Mouse (Mus musculus) MEL (cell line): ENCODE measurements at regions not wholly inside any gene's neighbourhood (a gene's known extent, or its start where the extent isn't known, plus 50 kb on each side); places are given as distances from the start of the nearest gene placed in this dataset.

ENCODE experiments used
- DNase-seq: peaks from one replicate; pipeline ENCODE4 v3.0.0; 2011; ENCODE audit warnings: low read depth, low spot score
- H3K27ac ChIP-seq: 2 replicates; pipeline ENCODE4 v1.5.1; 2012; ENCODE audit warnings: low read depth, mild to moderate bottlenecking, control low read depth, low read length, moderate library complexity; ENCODE audit not compliant: control insufficient read depth
- H3K27me3 ChIP-seq, 2 experiments: fragments of 150-350 bp in 1 of 2; sonication (generic) in 1 of 2; 2 replicates each; pipeline ENCODE4 v1.6.1; 2012; ENCODE audit warnings: low read length in 2 of 2, mild to moderate bottlenecking in 2 of 2, improper control_type of control experiment in 1 of 2, moderate library complexity in 1 of 2; ENCODE audit not compliant: insufficient read depth in 2 of 2, control insufficient read depth in 1 of 2
- H3K36me3 ChIP-seq, 2 experiments: 2 replicates each; pipeline ENCODE4 v1.6.1; 2012 to 2014; ENCODE audit warnings: low read length in 2 of 2, improper control_type of control experiment in 1 of 2, inconsistent platforms in 1 of 2, mild to moderate bottlenecking in 1 of 2; ENCODE audit not compliant: insufficient read depth in 2 of 2, control insufficient read depth in 1 of 2
- H3K4me1 ChIP-seq, 2 experiments: fragments of 150-350 bp in 1 of 2; sonication (generic) in 1 of 2; 2 replicates each; pipeline ENCODE4 v1.6.1; 2012; ENCODE audit warnings: low read length in 2 of 2, improper control_type of control experiment in 1 of 2, mild to moderate bottlenecking in 1 of 2; ENCODE audit not compliant: insufficient read depth in 2 of 2, control insufficient read depth in 1 of 2
- H3K4me3 ChIP-seq, 2 experiments: fragments of 150-350 bp in 1 of 2; sonication (generic) in 1 of 2; 2 replicates each; pipeline ENCODE4 v1.5.1; 2012; ENCODE audit warnings: low read depth in 2 of 2, low read length in 2 of 2, mild to moderate bottlenecking in 2 of 2, moderate library complexity in 2 of 2, control low read depth in 1 of 2, improper control_type of control experiment in 1 of 2; ENCODE audit not compliant: control insufficient read depth in 1 of 2, insufficient read depth in 1 of 2
- H3K79me2 ChIP-seq: 2 replicates; pipeline ENCODE4 v1.6.1; 2012; ENCODE audit warnings: mild to moderate bottlenecking, low read length, moderate library complexity; ENCODE audit not compliant: control insufficient read depth, poor library complexity, insufficient read depth
- H3K9ac ChIP-seq: 2 replicates; pipeline ENCODE4 v1.6.1; 2012; ENCODE audit warnings: low read depth, mild to moderate bottlenecking, control low read depth, low read length, moderate library complexity; ENCODE audit not compliant: control insufficient read depth, poor library complexity, severe bottlenecking
- H3K9me3 ChIP-seq: fragments of 150-350 bp; sonication (generic); replicated peaks from 2 replicates; pipeline ENCODE4 v1.6.1; 2012; ENCODE audit warnings: mild to moderate bottlenecking, low read length, improper control_type of control experiment, moderate library complexity; ENCODE audit not compliant: insufficient read depth
- BHLHE40 ChIP-seq: IDR thresholded peaks from 2 replicates; pipeline ENCODE4 v1.6.1; 2012; ENCODE audit warnings: low read depth, mild to moderate bottlenecking, inconsistent platforms, low read length, improper control_type of control experiment, borderline replicate concordance
- CTCF ChIP-seq, 3 experiments: IDR thresholded peaks in 2 of 3; conservative IDR thresholded peaks in 1 of 3; 2 replicates each; pipeline ENCODE4 v1.5.1; 2011 to 2012; ENCODE audit warnings: low read length in 3 of 3, low read depth in 2 of 3, mild to moderate bottlenecking in 2 of 3, improper control_type of control experiment in 1 of 3, inconsistent platforms in 1 of 3, mixed read lengths in 1 of 3, moderate library complexity in 1 of 3; ENCODE audit not compliant: control insufficient read depth in 1 of 3, insufficient read depth in 1 of 3, poor library complexity in 1 of 3, severe bottlenecking in 1 of 3
- ELF1 ChIP-seq: IDR thresholded peaks from 2 replicates; pipeline ENCODE4 v1.6.1; 2014; ENCODE audit warnings: low read depth, mild to moderate bottlenecking, inconsistent platforms, low read length, improper control_type of control experiment, moderate library complexity
- ETS1 ChIP-seq: IDR thresholded peaks from 2 replicates; pipeline ENCODE4 v1.6.1; 2012; ENCODE audit warnings: low read depth, mild to moderate bottlenecking, inconsistent platforms, low read length, improper control_type of control experiment, moderate library complexity
- GABPA ChIP-seq: IDR thresholded peaks from 2 replicates; pipeline ENCODE4 v1.6.1; 2012; ENCODE audit warnings: low read depth, mild to moderate bottlenecking, inconsistent platforms, low read length, improper control_type of control experiment, moderate library complexity
- GATA1 ChIP-seq: IDR thresholded peaks from 2 replicates; pipeline ENCODE4 v1.6.1; 2011; ENCODE audit warnings: low read depth, low read length, improper control_type of control experiment
- KAT2A ChIP-seq: conservative IDR thresholded peaks from 2 replicates; pipeline ENCODE4 v1.6.1; 2012; ENCODE audit warnings: low read depth, low read length, improper control_type of control experiment, inconsistent platforms
- MAFK ChIP-seq: IDR thresholded peaks from 2 replicates; pipeline ENCODE4 v1.6.1; 2011; ENCODE audit warnings: low read depth, mild to moderate bottlenecking, low read length, improper control_type of control experiment, borderline replicate concordance
- MAX ChIP-seq: IDR thresholded peaks from 2 replicates; pipeline ENCODE4 v1.6.1; 2011; ENCODE audit warnings: low read length, improper control_type of control experiment
- MAZ ChIP-seq: IDR thresholded peaks from 2 replicates; pipeline ENCODE4 v1.6.1; 2012; ENCODE audit warnings: low read depth, mild to moderate bottlenecking, inconsistent platforms, low read length, improper control_type of control experiment
- MYB ChIP-seq: IDR thresholded peaks from 2 replicates; pipeline ENCODE4 v1.6.1; 2011; ENCODE audit warnings: mild to moderate bottlenecking, low read depth, low read length, improper control_type of control experiment
- MYC ChIP-seq: IDR thresholded peaks from 2 replicates; pipeline ENCODE4 v1.6.1; 2011; ENCODE audit warnings: low read depth, mild to moderate bottlenecking, low read length, improper control_type of control experiment, moderate library complexity
- SIN3A ChIP-seq: IDR thresholded peaks from 2 replicates; pipeline ENCODE4 v1.6.1; 2012; ENCODE audit warnings: low read length, improper control_type of control experiment, inconsistent platforms
- SMC3 ChIP-seq: IDR thresholded peaks from 2 replicates; pipeline ENCODE4 v1.6.1; 2011; ENCODE audit warnings: low read depth, low read length, improper control_type of control experiment
- TBP ChIP-seq: IDR thresholded peaks from 2 replicates; pipeline ENCODE4 v1.8.0; 2011; ENCODE audit warnings: low read depth, low read length, improper control_type of control experiment
- TCF12 ChIP-seq: IDR thresholded peaks from 2 replicates; pipeline ENCODE4 v1.6.1; 2014; ENCODE audit warnings: low read depth, mild to moderate bottlenecking, inconsistent platforms, low read length, improper control_type of control experiment, moderate library complexity
- UBTF ChIP-seq: IDR thresholded peaks from 2 replicates; pipeline ENCODE4 v1.6.1; 2012; ENCODE audit warnings: low read depth, mild to moderate bottlenecking, inconsistent platforms, low read length, improper control_type of control experiment, moderate library complexity, borderline replicate concordance; ENCODE audit not compliant: insufficient read depth
- USF2 ChIP-seq, 2 experiments: IDR thresholded peaks; 2 replicates each; pipeline ENCODE4 v1.6.1; 2011 to 2012; ENCODE audit warnings: improper control_type of control experiment in 2 of 2, low read length in 2 of 2, borderline replicate concordance in 1 of 2, inconsistent platforms in 1 of 2, low read depth in 1 of 2, mild to moderate bottlenecking in 1 of 2; ENCODE audit not compliant: insufficient read depth in 1 of 2
- ZC3H11A ChIP-seq: IDR thresholded peaks from 2 replicates; pipeline ENCODE4 v1.6.1; 2012; ENCODE audit warnings: low read depth, mild to moderate bottlenecking, inconsistent platforms, low read length, improper control_type of control experiment
- ZNF384 ChIP-seq: IDR thresholded peaks from 2 replicates; pipeline ENCODE4 v1.6.1; 2012; ENCODE audit warnings: low read depth, mild to moderate bottlenecking, inconsistent platforms, low read length, improper control_type of control experiment

GRCm38 (mm10) chr15:85682116-85682515, 52.7 kb upstream of the Ppara start (continued):
- TF ChIP-seq BHLHE40 = no peak
- TF ChIP-seq, all 39 proteins: peak for 0

GRCm38 (mm10) chr15:85682780-85683179, 52.0 kb upstream of the Ppara start:
- H3K79me2 ChIP-seq = peaks cover 38% of the 10 kb centered on the region
- H3K27ac ChIP-seq = no peak overlapping the region
- no peak overlapping the region for H3K9ac ChIP-seq
- H3K9me3 ChIP-seq = no peaks in the 10 kb centered on the region
- no peaks in the 10 kb centered on the region for H3K27me3 ChIP-seq
- no peak overlapping the region for H3K4me3 ChIP-seq
- no peak for TF ChIP-seq TCF12
- H3K4me1 ChIP-seq = no peaks in the 10 kb centered on the region
- peaks cover 0 to 8% of the 10 kb centered on the region in 2 experiments; a peak in 2 of 4 replicates for H3K36me3 ChIP-seq
- DNase-seq = no peak

GRCm38 (mm10) chr15:85683271-85683670, 51.5 kb upstream of the Ppara start:
- no peak for TF ChIP-seq KAT2A
- no peak for TF ChIP-seq ELF1
- no peak for TF ChIP-seq CTCF (IDR thresholded peaks at IDR 0.05 in 2 of 3, conservative IDR thresholded peaks at IDR 0.05 in 1 of 3; ENCODE audit: control insufficient read depth in 1 of 3, insufficient read depth in 1 of 3, low read depth in 2 of 3, low read length in 3 of 3, poor library complexity in 1 of 3, severe bottlenecking in 1 of 3)
- TF ChIP-seq MAFK = no peak
- TF ChIP-seq ETS1 = no peak
- TF ChIP-seq GATA1 = no peak
- no peak for TF ChIP-seq TBP
- TF ChIP-seq MYC = no peak
- no peak for TF ChIP-seq ZNF384
- TF ChIP-seq UBTF = no peak
- no peak for TF ChIP-seq SMC3
- TF ChIP-seq GABPA = no peak
- TF ChIP-seq SIN3A = no peak
- TF ChIP-seq MYB = no peak
- TF ChIP-seq ZC3H11A = no peak
- no peak for TF ChIP-seq MAX
- no peak for TF ChIP-seq USF2 (IDR thresholded peaks at IDR 0.05; ENCODE audit: borderline replicate concordance in 1 of 2, insufficient read depth in 1 of 2, low read depth in 1 of 2, low read length in 2 of 2)
- TF ChIP-seq MAZ = no peak

More at GRCm38 (mm10) chr15:85683271-85683670, 51.5 kb upstream of the Ppara start:
- Histone ChIP-seq H3K9me3 (no peaks in the 10 kb centered on the region), H3K4me1 (no peaks in the 10 kb centered on the region), H3K27ac (no peak overlapping the region), H3K4me3 (no peak overlapping the region), H3K36me3 (peaks cover 0 to 8% of the 10 kb centered on the region in 2 experiments; a peak in 2 of 4 replicates), H3K9ac (no peak overlapping the region), H3K79me2 (peaks cover 33% of the 10 kb centered on the region), H3K27me3 (no peaks in the 10 kb centered on the region)
- DNase-seq = no peak
